Mouse (Mus musculus): ENCODE results near the gene Gpr63. TPM values are rescaled to one million over a fixed set of nuclear protein-coding genes. Genes with fewer than 3 reads are reported as not detected.

The Gpr63 gene
- polyA plus RNA-seq (2012; rRNA removed), result 2.0 and 2.7 TPM in 2 replicates

DNA sequence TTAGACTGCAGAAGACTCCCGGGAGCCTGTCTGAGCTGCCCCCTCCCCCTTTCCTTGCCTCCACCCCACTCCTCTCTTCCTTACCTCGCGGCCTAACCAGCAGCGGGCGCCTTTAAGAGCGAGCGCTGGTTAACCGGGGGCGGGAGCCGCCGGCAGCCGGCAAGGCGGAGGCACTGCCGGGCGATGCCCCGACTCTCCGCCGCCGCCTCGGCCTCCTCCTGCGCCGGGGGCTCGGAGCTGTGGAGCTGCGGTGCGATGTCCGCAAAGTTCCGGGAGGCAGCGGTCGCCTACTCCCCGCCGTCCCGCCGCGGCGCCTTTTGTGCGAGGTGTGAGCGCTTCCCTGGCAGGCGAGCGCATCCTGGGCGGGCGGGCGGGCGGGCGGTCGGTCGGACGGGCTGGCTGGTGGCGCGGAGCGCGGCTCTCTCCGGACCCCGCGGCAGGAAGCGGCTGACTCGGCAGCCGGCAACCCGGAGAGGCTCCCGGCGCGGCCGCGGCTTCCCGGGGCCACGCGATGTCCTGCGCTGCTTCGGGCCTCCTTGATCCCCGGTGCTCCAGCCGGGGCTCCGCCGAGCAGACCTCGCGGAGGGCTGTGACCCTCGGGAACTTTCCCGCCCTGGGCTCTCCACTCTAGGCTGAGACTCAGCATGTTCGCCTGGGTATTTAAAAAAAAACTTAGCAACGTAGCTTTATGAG is at the start of gene Gpr63:
TSS of gene Gpr63 (plus strand) at position 109 of the 693 bp plus-strand sequence.
- peak; percentile 68 for DNase-seq
- WGBS, result under 1% methylated on average over 78 of the region's 78 CpGs
- Histone ChIP-seq H3K27ac (ENCODE audit: insufficient read depth, low read depth, low read length) (no peak within 1 kb of the TSS), H3K36me3 (ENCODE audit: control insufficient read depth, insufficient read depth, low read length) (no peaks in the 10 kb centered on the region), H3K4me1 (ENCODE audit: control insufficient read depth, insufficient read depth, low read length) (no peaks in the 10 kb centered on the region; the same call in 1 of the 2 replicates), H3K4me3 (ENCODE audit: insufficient read depth, low read depth, low read length) (peak within 1 kb of the TSS; percentile 77), H3K27me3 (replicated peaks; ENCODE audit: control insufficient read depth, insufficient read depth, low read length) (no peaks in the 10 kb centered on the region)
- TF ChIP-seq CTCF (conservative IDR thresholded peaks at IDR 0.05; ENCODE audit: insufficient read depth, insufficient read length, low read depth, low read length), result no peak
- TF ChIP-seq POLR2A (IDR thresholded peaks at IDR 0.05; ENCODE audit: low read depth, low read length), result no peak

GRCm38 (mm10) chr4:24920006-24920577 is 46.1 kb upstream of the Gpr63 start:
- Histone ChIP-seq H3K4me3 (ENCODE audit: insufficient read depth, low read depth, low read length) (no peak overlapping the region), H3K4me1 (ENCODE audit: control insufficient read depth, insufficient read depth, low read length) (no peaks in the 10 kb centered on the region), H3K27me3 (replicated peaks; ENCODE audit: control insufficient read depth, insufficient read depth, low read length) (no peaks in the 10 kb centered on the region), H3K36me3 (ENCODE audit: control insufficient read depth, insufficient read depth, low read length) (no peaks in the 10 kb centered on the region), H3K27ac (ENCODE audit: insufficient read depth, low read depth, low read length) (no peak overlapping the region)
- no peak for DNase-seq
- WGBS, result 61% methylated on average over 5 of the region's 5 CpGs
- TF ChIP-seq CTCF (conservative IDR thresholded peaks at IDR 0.05; ENCODE audit: insufficient read depth, insufficient read length, low read depth, low read length), result no peak
- TF ChIP-seq POLR2A (IDR thresholded peaks at IDR 0.05; ENCODE audit: low read depth, low read length), result no peak

GRCm38 (mm10) chr4:24924726-24925125 is 41.5 kb upstream of the Gpr63 start:
- DNase-seq, result no peak
- Histone ChIP-seq H3K27me3 (replicated peaks; ENCODE audit: control insufficient read depth, insufficient read depth, low read length) (no peaks in the 10 kb centered on the region), H3K4me1 (ENCODE audit: control insufficient read depth, insufficient read depth, low read length) (no peaks in the 10 kb centered on the region), H3K27ac (ENCODE audit: insufficient read depth, low read depth, low read length) (no peak overlapping the region), H3K4me3 (ENCODE audit: insufficient read depth, low read depth, low read length) (no peak overlapping the region), H3K36me3 (ENCODE audit: control insufficient read depth, insufficient read depth, low read length) (no peaks in the 10 kb centered on the region)
- 72% methylated on average over 2 of the region's 2 CpGs for WGBS
- TF ChIP-seq CTCF (conservative IDR thresholded peaks at IDR 0.05; ENCODE audit: insufficient read depth, insufficient read length, low read depth, low read length) (no peak), POLR2A (IDR thresholded peaks at IDR 0.05; ENCODE audit: low read depth, low read length) (no peak)

DNA sequence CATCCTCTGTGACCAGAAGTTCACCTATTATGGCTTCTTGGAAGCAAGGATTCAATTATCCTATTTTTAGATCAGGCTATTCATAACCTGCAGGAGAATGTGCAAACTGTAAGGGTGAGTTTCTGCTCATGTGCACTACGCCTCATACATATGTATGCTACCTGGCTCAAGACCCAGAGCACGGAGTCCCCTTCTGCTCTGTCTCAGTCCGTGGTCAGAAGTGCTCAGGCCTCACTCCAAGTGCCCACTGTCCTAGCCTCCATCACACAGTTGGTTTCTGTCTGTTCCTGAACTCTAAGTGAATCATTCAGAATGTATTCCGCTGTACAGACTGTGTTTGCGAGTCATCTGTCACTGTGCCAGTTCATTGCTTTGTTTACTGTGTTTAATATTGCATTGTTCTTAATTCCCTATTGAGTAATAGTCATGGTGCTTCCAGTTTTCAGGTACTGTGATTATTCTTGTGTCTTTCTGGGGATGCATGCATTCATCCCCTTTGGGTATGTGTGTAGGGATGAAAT is 37.9 kb upstream of the Gpr63 start:
- no peak overlapping the region for H3K4me3 ChIP-seq (ENCODE audit: insufficient read depth, low read depth, low read length)
- no peak for DNase-seq
- no peaks in the 10 kb centered on the region for H3K36me3 ChIP-seq (ENCODE audit: control insufficient read depth, insufficient read depth, low read length)
- no peak for TF ChIP-seq POLR2A (IDR thresholded peaks at IDR 0.05; ENCODE audit: low read depth, low read length)
- no peak for TF ChIP-seq CTCF (conservative IDR thresholded peaks at IDR 0.05; ENCODE audit: insufficient read depth, insufficient read length, low read depth, low read length)
- H3K4me1 ChIP-seq (ENCODE audit: control insufficient read depth, insufficient read depth, low read length), result no peaks in the 10 kb centered on the region
- H3K27ac ChIP-seq (ENCODE audit: insufficient read depth, low read depth, low read length), result no peak overlapping the region
- 72% methylated on average over 5 of the region's 5 CpGs for WGBS
- H3K27me3 ChIP-seq (replicated peaks; ENCODE audit: control insufficient read depth, insufficient read depth, low read length), result no peaks in the 10 kb centered on the region

DNA sequence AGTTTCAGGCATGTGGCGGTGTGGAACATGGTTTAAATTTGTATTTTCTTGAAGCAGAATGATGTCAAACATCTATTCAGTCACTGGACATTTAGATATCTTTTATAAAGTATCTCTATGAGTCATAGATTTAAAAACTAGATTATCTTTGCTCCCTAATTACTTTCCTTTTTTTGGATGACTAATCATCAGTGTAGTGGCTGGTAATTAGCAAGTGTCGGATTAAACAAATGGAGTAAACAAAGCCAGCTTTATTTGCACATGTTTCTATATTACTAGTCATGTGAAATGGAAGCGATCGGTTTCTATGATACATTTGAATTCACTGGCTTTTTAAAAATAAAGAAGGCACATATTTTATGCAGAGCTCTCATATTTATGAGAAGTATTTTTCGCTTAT is 37.3 kb upstream of the Gpr63 start:
- Histone ChIP-seq H3K36me3 (ENCODE audit: control insufficient read depth, insufficient read depth, low read length) (no peaks in the 10 kb centered on the region), H3K27ac (ENCODE audit: insufficient read depth, low read depth, low read length) (no peak overlapping the region), H3K4me3 (ENCODE audit: insufficient read depth, low read depth, low read length) (no peak overlapping the region), H3K4me1 (ENCODE audit: control insufficient read depth, insufficient read depth, low read length) (no peaks in the 10 kb centered on the region), H3K27me3 (replicated peaks; ENCODE audit: control insufficient read depth, insufficient read depth, low read length) (no peaks in the 10 kb centered on the region)
- DNase-seq, result no peak
- 86% methylated on average over 5 of the region's 5 CpGs for WGBS
- TF ChIP-seq CTCF (conservative IDR thresholded peaks at IDR 0.05; ENCODE audit: insufficient read depth, insufficient read length, low read depth, low read length), result no peak
- TF ChIP-seq POLR2A (IDR thresholded peaks at IDR 0.05; ENCODE audit: low read depth, low read length), result no peak

DNA sequence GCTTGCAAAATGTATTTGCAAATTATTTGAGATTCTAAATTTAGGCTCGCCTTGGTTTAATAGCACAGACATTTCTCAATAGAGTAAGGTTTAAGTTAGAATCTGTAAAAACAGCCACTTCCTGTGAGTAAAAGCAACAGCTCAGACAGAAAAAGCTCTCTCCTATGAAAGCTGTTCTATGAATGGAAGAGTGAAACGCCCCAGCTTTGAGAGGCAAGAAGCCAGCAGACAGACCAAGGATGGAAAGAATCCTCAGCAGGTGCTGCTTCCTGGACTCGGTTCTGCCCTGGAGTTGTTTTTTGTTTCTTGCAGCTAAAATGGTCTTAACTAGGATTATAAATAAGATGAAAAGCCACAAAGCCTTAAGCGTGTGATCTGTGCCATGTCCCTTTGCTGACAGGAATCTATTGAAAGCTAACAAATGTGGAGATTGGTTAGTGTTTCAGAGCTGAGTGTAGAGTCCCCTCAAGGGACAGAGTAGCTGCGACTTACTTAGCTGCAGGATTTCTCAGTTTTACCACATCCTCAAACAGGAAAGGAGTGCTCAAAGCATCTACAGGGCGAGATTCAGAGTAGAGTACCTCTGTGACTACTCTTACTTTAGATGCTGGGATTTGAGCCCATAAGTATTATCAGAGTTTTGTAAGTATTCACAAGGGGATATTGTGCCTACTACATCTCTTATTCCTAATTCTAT is 23.3 kb upstream of the Gpr63 start:
- no peak for DNase-seq
- no peak overlapping the region for H3K27ac ChIP-seq (ENCODE audit: insufficient read depth, low read depth, low read length)
- no peaks in the 10 kb centered on the region for H3K27me3 ChIP-seq (replicated peaks; ENCODE audit: control insufficient read depth, insufficient read depth, low read length)
- 64% methylated on average over 6 of the region's 6 CpGs for WGBS
- TF ChIP-seq CTCF (conservative IDR thresholded peaks at IDR 0.05; ENCODE audit: insufficient read depth, insufficient read length, low read depth, low read length) (no peak), POLR2A (IDR thresholded peaks at IDR 0.05; ENCODE audit: low read depth, low read length) (no peak)
- no peaks in the 10 kb centered on the region for H3K4me1 ChIP-seq (ENCODE audit: control insufficient read depth, insufficient read depth, low read length)
- no peaks in the 10 kb centered on the region for H3K36me3 ChIP-seq (ENCODE audit: control insufficient read depth, insufficient read depth, low read length)
- H3K4me3 ChIP-seq (ENCODE audit: insufficient read depth, low read depth, low read length), result no peak overlapping the region

GRCm38 (mm10) chr4:24965918-24966298 is 299 bp upstream of the Gpr63 start:
- H3K27me3 ChIP-seq (replicated peaks; ENCODE audit: control insufficient read depth, insufficient read depth, low read length), result peaks cover 2% of the 10 kb centered on the region; the same call in 1 of the 2 replicates
- DNase-seq, result no peak
- peak overlapping the region; percentile 77 for H3K4me3 ChIP-seq (ENCODE audit: insufficient read depth, low read depth, low read length)
- TF ChIP-seq CTCF (conservative IDR thresholded peaks at IDR 0.05; ENCODE audit: insufficient read depth, insufficient read length, low read depth, low read length) (no peak), POLR2A (IDR thresholded peaks at IDR 0.05; ENCODE audit: low read depth, low read length) (no peak)
- no peaks in the 10 kb centered on the region; the same call in 1 of the 2 replicates for H3K4me1 ChIP-seq (ENCODE audit: control insufficient read depth, insufficient read depth, low read length)
- no peak overlapping the region for H3K27ac ChIP-seq (ENCODE audit: insufficient read depth, low read depth, low read length)
- 13% methylated on average over 8 of the region's 8 CpGs for WGBS
- no peaks in the 10 kb centered on the region for H3K36me3 ChIP-seq (ENCODE audit: control insufficient read depth, insufficient read depth, low read length)
